Mouse (Mus musculus): ENCODE measurements around the gene Gm28372.
"Not testable (repeated sequence)": the region's sequence is repeated elsewhere in the genome, so short reads cannot be mapped to it uniquely, and the experiment has no call there.

Gene Gm28372

GRCm38 (mm10) chr2:130404939-130405338 lies at the start of gene Gm28372, which contains the start of gene 1700020A23Rik:
TSS of gene Gm28372 (plus strand) at chr2:130405239.
TSS of gene 1700020A23Rik (plus strand) at chr2:130405259.
- no peak for DNase-seq (ENCODE audit: low read depth, low spot score)

- DNase-seq (ENCODE audit: low read depth, low spot score), result no peak
These were observed 47.5 kb upstream of the Gm28372 start for GRCm38 (mm10) chr2:130357551-130357950.

GRCm38 (mm10) chr2:130358852-130359251 lies 46.2 kb upstream of the Gm28372 start:
- no peak for DNase-seq (ENCODE audit: low read depth, low spot score)

GRCm38 (mm10) chr2:130362511-130363026 lies 42.5 kb upstream of the Gm28372 start:
- DNase-seq (ENCODE audit: low read depth, low spot score), result peak; percentile 32

- no peak for DNase-seq (ENCODE audit: low read depth, low spot score)
These were observed 39.6 kb upstream of the Gm28372 start for GRCm38 (mm10) chr2:130365211-130366094.

GRCm38 (mm10) chr2:130367386-130367785 lies 37.7 kb upstream of the Gm28372 start:
- DNase-seq (ENCODE audit: low read depth, low spot score), result no peak

GRCm38 (mm10) chr2:130373026-130373425 lies 32.0 kb upstream of the Gm28372 start:
- not testable (repeated sequence) for DNase-seq (ENCODE audit: low read depth, low spot score)

- DNase-seq (ENCODE audit: low read depth, low spot score), result no peak
These were observed 30.1 kb upstream of the Gm28372 start for GRCm38 (mm10) chr2:130374951-130375350.

GRCm38 (mm10) chr2:130383205-130383604 lies 21.8 kb upstream of the Gm28372 start:
- no peak for DNase-seq (ENCODE audit: low read depth, low spot score)

GRCm38 (mm10) chr2:130383895-130384294 lies 21.1 kb upstream of the Gm28372 start:
- no peak for DNase-seq (ENCODE audit: low read depth, low spot score)

GRCm38 (mm10) chr2:130386212-130386611 lies 18.8 kb upstream of the Gm28372 start:
- DNase-seq (ENCODE audit: low read depth, low spot score), result no peak

- DNase-seq (ENCODE audit: low read depth, low spot score), result no peak
These were observed 16.2 kb upstream of the Gm28372 start for GRCm38 (mm10) chr2:130388796-130389195.

- DNase-seq (ENCODE audit: low read depth, low spot score), result no peak
These were observed 13.9 kb upstream of the Gm28372 start for GRCm38 (mm10) chr2:130390993-130391625.

GRCm38 (mm10) chr2:130392836-130393235 lies 12.2 kb upstream of the Gm28372 start:
- DNase-seq (ENCODE audit: low read depth, low spot score), result no peak

GRCm38 (mm10) chr2:130395696-130396095 lies 9.3 kb upstream of the Gm28372 start:
- no peak for DNase-seq (ENCODE audit: low read depth, low spot score)

- DNase-seq (ENCODE audit: low read depth, low spot score), result peak; percentile 42
These were observed 7.7 kb upstream of the Gm28372 start, which contains the start of gene Cpxm1 for GRCm38 (mm10) chr2:130397186-130397985. TSS of gene Cpxm1 (minus strand) at chr2:130397574.

GRCm38 (mm10) chr2:130398091-130398490 lies 6.9 kb upstream of the Gm28372 start:
- no peak for DNase-seq (ENCODE audit: low read depth, low spot score)

- DNase-seq (ENCODE audit: low read depth, low spot score), result no peak
These were observed 5.0 kb upstream of the Gm28372 start for GRCm38 (mm10) chr2:130400046-130400445.

GRCm38 (mm10) chr2:130401891-130402290 lies 3.1 kb upstream of the Gm28372 start:
- no peak for DNase-seq (ENCODE audit: low read depth, low spot score)

- DNase-seq (ENCODE audit: low read depth, low spot score), result no peak
These were observed 1.1 kb downstream of the Gm28372 start, which contains the start of gene Tmem239 for GRCm38 (mm10) chr2:130406178-130406577. TSS of gene Tmem239 (plus strand) at chr2:130406478.

- DNase-seq (ENCODE audit: low read depth, low spot score), result no peak
These were observed 3.2 kb downstream of the Gm28372 start for GRCm38 (mm10) chr2:130408194-130408593.

All from embryo, embryonic 11.5 days (tissue).